ENCODE assay signal across 8 mouse cellular contexts in the genomic region with DNA sequence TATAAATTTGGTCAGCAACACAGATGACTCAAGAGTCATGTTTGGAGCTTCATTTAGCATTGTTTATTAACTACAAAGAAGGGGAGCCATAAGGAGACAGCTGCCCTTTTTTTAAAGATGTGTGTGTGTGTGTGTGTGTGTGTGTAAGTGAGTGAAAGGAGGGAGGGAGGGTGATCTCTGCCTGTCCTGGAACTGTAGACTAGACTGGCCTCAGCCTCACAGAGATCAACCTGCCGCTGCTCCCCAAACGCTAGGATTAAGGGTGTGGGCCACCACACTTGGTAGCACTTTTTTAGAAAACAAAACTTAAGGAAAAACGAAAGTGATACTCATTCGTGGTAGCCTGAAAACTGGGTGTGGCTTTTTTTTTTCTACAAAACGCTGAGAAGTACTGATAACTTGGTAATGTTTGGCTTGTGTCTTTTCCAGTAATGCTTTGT. TPM values are rescaled to one million over a fixed set of nuclear protein-coding genes. Genes with fewer than 3 reads are reported as not detected.
A peak's percentile ranks its signal among the peaks of the same experiment; 100 is the strongest.
DNase-seq lines count a peak whose midpoint lies in the region; ATAC-seq lines count a peak whose summit lies in the region.

No protein-coding gene starts in this region.

- peak; percentile 46 for DNase-seq in cerebellum, adult 9-11 months
- DNase-seq in cerebellum, adult 11 months: no peak
- peak; percentile 25 for DNase-seq in heart, postnatal 4 days
- DNase-seq in liver, embryonic 11.5 days (ENCODE audit: low spot score): no peak
- peak; percentile 49 for DNase-seq in spleen, adult 12 weeks (ENCODE audit: low spot score)
- no peak for DNase-seq in left cerebral cortex, postnatal 4 days

- H3K9me3 ChIP-seq in embryonic facial prominence, embryonic 13.5 days: no peaks in the 10 kb centered on the region
- no peaks in the 10 kb centered on the region for H3K9me3 ChIP-seq in liver, embryonic 11.5 days (ENCODE audit: control insufficient read depth, low read length)

- H3K27ac ChIP-seq in embryonic facial prominence, embryonic 13.5 days: no peak overlapping the region
- H3K27ac ChIP-seq in liver, embryonic 11.5 days (ENCODE audit: low read depth, low read length): peak overlapping the region; percentile 99

- H3K9ac ChIP-seq in embryonic facial prominence, embryonic 13.5 days: no peak overlapping the region
- peak overlapping the region; percentile 75 for H3K9ac ChIP-seq in liver, embryonic 11.5 days (ENCODE audit: low read depth, low read length)

- peaks cover 21% of the 10 kb centered on the region for H3K4me1 ChIP-seq in embryonic facial prominence, embryonic 13.5 days
- H3K4me1 ChIP-seq in liver, embryonic 11.5 days (replicated peaks; ENCODE audit: control insufficient read depth, insufficient read depth, low read length): peaks cover 14% of the 10 kb centered on the region

- H3K27me3 ChIP-seq in embryonic facial prominence, embryonic 13.5 days: no peaks in the 10 kb centered on the region
- H3K27me3 ChIP-seq in liver, embryonic 11.5 days (replicated peaks; ENCODE audit: control insufficient read depth, insufficient read depth, low read length): no peaks in the 10 kb centered on the region

- H3K36me3 ChIP-seq in embryonic facial prominence, embryonic 13.5 days: peaks cover 16% of the 10 kb centered on the region
- H3K36me3 ChIP-seq in liver, embryonic 11.5 days (ENCODE audit: control insufficient read depth, insufficient read depth, low read length): peaks cover 8% of the 10 kb centered on the region

- peak; percentile 16 for ATAC-seq in CD4-positive, CD25-positive, alpha-beta regulatory T cell, adult 4 months
- ATAC-seq in embryonic facial prominence, embryonic 13.5 days (ENCODE audit: insufficient number of reproducible peaks, insufficient read depth, low FRiP score, low TSS enrichment, low read depth): no peak
- no peak for ATAC-seq in liver, embryonic 11.5 days (replicated peaks; ENCODE audit: low FRiP score)

- 0 out of 2 replicates have a peak overlapping the region, but pooled peaks have one; percentile 14 for H3K4me3 ChIP-seq in embryonic facial prominence, embryonic 13.5 days
- peak overlapping the region; percentile 54 for H3K4me3 ChIP-seq in liver, embryonic 11.5 days (ENCODE audit: low read depth, low read length)

- 56% methylated on average over 5 of the region's 5 CpGs for WGBS in embryonic facial prominence, embryonic 13.5 days
- 25% methylated on average over 5 of the region's 5 CpGs for WGBS in liver, embryonic 11.5 days

- intact Hi-C loops in left cerebral cortex, postnatal 4 days (cut with DNase I): no loop called here

- peak overlapping the region; percentile 71 for H3K4me2 ChIP-seq in embryonic facial prominence, embryonic 13.5 days
- H3K4me2 ChIP-seq in liver, embryonic 11.5 days: peak overlapping the region; percentile 85

RNA-seq across cellular contexts. Expression of a gene that starts 0.9 kb away (rescaled TPM):
- polyA plus RNA-seq in CD4-positive, CD25-positive, alpha-beta regulatory T cell, adult 4 months (2017; shearing (Covaris generic)): 100 to 1,000 TPM in 1 of 2 experiments, 10 to 100 TPM in 1; 86.3 to 108 TPM
- 43.8 and 48.7 TPM in 2 replicates for polyA plus RNA-seq in embryonic facial prominence, embryonic 13.5 days (2015; fragmentation: Nextera tagmentation; extraction: Ambion mirVana)
- total RNA-seq in heart, postnatal 4 days (2021): 10 to 100 TPM; 55.1 to 56.3 TPM
- polyA plus RNA-seq in liver, embryonic 11.5 days (2014; fragmentation: Nextera tagmentation; extraction: Ambion mirVana): 29.3 and 31.7 TPM in 2 replicates
- total RNA-seq in left cerebral cortex, postnatal 4 days (2021): 10 to 100 TPM; 17.4 to 20.6 TPM

RNA-seq across cellular contexts. Expression of a gene that starts 2.0 kb away (rescaled TPM):
- 10 to 100 TPM; 38.3 to 43.9 TPM for polyA plus RNA-seq in CD4-positive, CD25-positive, alpha-beta regulatory T cell, adult 4 months (2017; shearing (Covaris generic))
- 114 and 117 TPM in 2 replicates for polyA plus RNA-seq in embryonic facial prominence, embryonic 13.5 days (2015; fragmentation: Nextera tagmentation; extraction: Ambion mirVana)
- total RNA-seq in heart, postnatal 4 days (2021): 10 to 100 TPM; 65.9 to 66.6 TPM
- 92.8 and 104 TPM in 2 replicates for polyA plus RNA-seq in liver, embryonic 11.5 days (2014; fragmentation: Nextera tagmentation; extraction: Ambion mirVana)
- total RNA-seq in left cerebral cortex, postnatal 4 days (2021): 10 to 100 TPM; 51.4 to 54.7 TPM

Comparison
In these comparisons a context has a peak if more than half of its experiments do, and no peak if none do; other contexts are left out.
1. DNase-seq: peak in cerebellum, adult 9-11 months (single experiment), heart, postnatal 4 days (single experiment) and spleen, adult 12 weeks (single experiment); none in cerebellum, adult 11 months (single experiment), liver, embryonic 11.5 days (single experiment) and left cerebral cortex, postnatal 4 days (single experiment).